Mouse (Mus musculus) intestine, postnatal 0 days (tissue): ENCODE results near the gene Itga1. TPM values are rescaled to one million over a fixed set of nuclear protein-coding genes. Genes with fewer than 3 reads are reported as not detected.

ENCODE experiments used
- ATAC-seq: fragments of 200-750 bp; cut with Nextera tagmentation; 2 replicates; pipeline ENCODE4 v1.8.0; 2017; ENCODE audit warnings: mild to moderate bottlenecking, moderate TSS enrichment, moderate library complexity
- H3K27ac ChIP-seq: fragments of 300-500 bp; sonication (generic); 2 replicates; pipeline ENCODE4 v1.5.1; 2014; ENCODE audit warnings: mild to moderate bottlenecking, low read depth, low read length, moderate library complexity
- H3K27me3 ChIP-seq: fragments of 300-500 bp; sonication (generic); replicated peaks from 2 replicates; pipeline ENCODE4 v1.6.1; 2014; ENCODE audit warnings: low read length, mixed read lengths; ENCODE audit not compliant: control insufficient read depth, insufficient read depth
- H3K36me3 ChIP-seq: fragments of 300-500 bp; sonication (generic); 2 replicates; pipeline ENCODE4 v1.6.1; 2014; ENCODE audit warnings: mild to moderate bottlenecking, moderate library complexity; ENCODE audit not compliant: control insufficient read depth, insufficient read depth
- H3K4me1 ChIP-seq: fragments of 300-500 bp; sonication (generic); replicated peaks from 2 replicates; pipeline ENCODE4 v1.6.1; 2014; ENCODE audit warnings: antibody characterized with exemption, low read length, mixed read lengths; ENCODE audit not compliant: control insufficient read depth, insufficient read depth
- H3K4me2 ChIP-seq: fragments of 300-500 bp; sonication (generic); replicated peaks from 2 replicates; pipeline ENCODE4 v1.6.1; 2014; ENCODE audit warnings: low read depth, mild to moderate bottlenecking, moderate library complexity
- H3K4me3 ChIP-seq: fragments of 300-500 bp; sonication (generic); 2 replicates; pipeline ENCODE4 v1.5.1; 2014; ENCODE audit warnings: low read depth, low read length
- H3K9ac ChIP-seq: fragments of 300-500 bp; sonication (generic); 2 replicates; pipeline ENCODE4 v1.6.1; 2014; ENCODE audit warnings: mild to moderate bottlenecking, low read depth, low read length
- H3K9me3 ChIP-seq: fragments of 300-500 bp; sonication (generic); 2 replicates; pipeline ENCODE4 v1.6.1; 2016; ENCODE audit warnings: mixed run types; ENCODE audit not compliant: control insufficient read depth
- CTCF ChIP-seq: sonication (generic); IDR thresholded peaks from 2 replicates; pipeline ENCODE4 v1.5.1; 2016; ENCODE audit warnings: low read depth, mild to moderate bottlenecking, control low read depth, antibody characterized with exemption, moderate library complexity
- WGBS: fragments of 180-500 bp; shearing (Covaris S2); extraction: QIAGEN DNeasy Blood & Tissue Kit; methylation state at CpG from one replicate; pipeline ENCODE4 v1.1.7; 2014; 5-methylcytosine and 5-hydroxymethylcytosine counted together
- polyA plus RNA-seq: library from polyadenylated mRNA; unstranded; fragments of >200 nt; fragmentation: Nextera tagmentation; extraction: Ambion mirVana; gene quantifications from 2 replicates; pipeline ENCODE4 v1.2.1, GENCODE M21; 2015

The Itga1 gene
- polyA plus RNA-seq, 1 experiment from 2014 or later, result 12.8 TPM

GRCm38 (mm10) chr13:115136761-115137160 is 35.0 kb upstream of the Itga1 start:
- no peak for TF ChIP-seq CTCF
- Histone ChIP-seq H3K9ac (no peak overlapping the region), H3K4me3 (no peak overlapping the region), H3K4me2 (no peak overlapping the region), H3K27ac (no peak overlapping the region), H3K27me3 (no peaks in the 10 kb centered on the region), H3K36me3 (no peaks in the 10 kb centered on the region), H3K4me1 (no peaks in the 10 kb centered on the region), H3K9me3 (no peaks in the 10 kb centered on the region)
- 67% methylated on average over 3 of the region's 3 CpGs for WGBS
- no peak for ATAC-seq

GRCm38 (mm10) chr13:115132435-115132834 is 30.7 kb upstream of the Itga1 start:
- H3K4me3 ChIP-seq, result no peak overlapping the region
- no peak for ATAC-seq
- H3K4me2 ChIP-seq, result no peak overlapping the region
- no peaks in the 10 kb centered on the region for H3K27me3 ChIP-seq
- H3K36me3 ChIP-seq, result no peaks in the 10 kb centered on the region
- H3K27ac ChIP-seq, result no peak overlapping the region
- H3K4me1 ChIP-seq, result no peaks in the 10 kb centered on the region
- TF ChIP-seq CTCF, result no peak
- H3K9ac ChIP-seq, result no peak overlapping the region
- 22% methylated on average over 5 of the region's 5 CpGs for WGBS
- no peaks in the 10 kb centered on the region for H3K9me3 ChIP-seq

- Histone ChIP-seq H3K9ac (no peak overlapping the region), H3K4me2 (no peak overlapping the region), H3K4me1 (no peaks in the 10 kb centered on the region), H3K27me3 (no peaks in the 10 kb centered on the region), H3K36me3 (no peaks in the 10 kb centered on the region), H3K9me3 (no peaks in the 10 kb centered on the region), H3K27ac (no peak overlapping the region), H3K4me3 (no peak overlapping the region)
- ATAC-seq, result no peak
- no peak for TF ChIP-seq CTCF
- 55% methylated on average over 3 of the region's 3 CpGs for WGBS
These were observed 29.6 kb upstream of the Itga1 start for GRCm38 (mm10) chr13:115131381-115131780.

DNA sequence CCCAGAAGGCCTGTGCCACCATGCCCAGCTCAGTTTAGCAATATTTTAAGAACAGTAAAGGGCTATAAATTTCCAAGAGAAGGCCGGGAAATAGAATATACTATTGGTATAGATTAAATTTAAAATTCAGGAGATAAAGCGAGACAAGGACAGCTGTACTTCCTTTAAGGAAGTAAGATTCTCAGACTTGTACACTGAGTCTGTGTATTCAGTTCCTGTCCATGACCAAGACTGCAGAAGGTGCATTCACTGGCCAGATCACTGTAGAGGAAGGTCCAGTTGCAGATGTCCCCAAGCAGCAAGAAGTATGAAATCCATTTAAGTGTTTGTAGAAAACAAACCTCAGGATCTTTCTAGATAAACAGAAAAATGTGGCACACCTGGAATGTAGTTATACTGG is 28.3 kb upstream of the Itga1 start:
- H3K36me3 ChIP-seq, result no peaks in the 10 kb centered on the region
- no peak overlapping the region for H3K4me2 ChIP-seq
- H3K27me3 ChIP-seq, result no peaks in the 10 kb centered on the region
- no peak for TF ChIP-seq CTCF
- no peak overlapping the region for H3K4me3 ChIP-seq
- no peaks in the 10 kb centered on the region for H3K9me3 ChIP-seq
- ATAC-seq, result no peak
- H3K27ac ChIP-seq, result no peak overlapping the region
- H3K9ac ChIP-seq, result no peak overlapping the region
- 71% methylated on average over 2 of the region's 2 CpGs for WGBS
- H3K4me1 ChIP-seq, result no peaks in the 10 kb centered on the region

GRCm38 (mm10) chr13:115127826-115128225 is 26.1 kb upstream of the Itga1 start:
- no peak for ATAC-seq
- WGBS, result 92% methylated on average over 1 of the region's 1 CpGs
- Histone ChIP-seq H3K27ac (no peak overlapping the region), H3K4me2 (no peak overlapping the region), H3K9ac (no peak overlapping the region), H3K9me3 (no peaks in the 10 kb centered on the region), H3K4me1 (no peaks in the 10 kb centered on the region), H3K27me3 (no peaks in the 10 kb centered on the region), H3K4me3 (no peak overlapping the region), H3K36me3 (no peaks in the 10 kb centered on the region)
- no peak for TF ChIP-seq CTCF

DNA sequence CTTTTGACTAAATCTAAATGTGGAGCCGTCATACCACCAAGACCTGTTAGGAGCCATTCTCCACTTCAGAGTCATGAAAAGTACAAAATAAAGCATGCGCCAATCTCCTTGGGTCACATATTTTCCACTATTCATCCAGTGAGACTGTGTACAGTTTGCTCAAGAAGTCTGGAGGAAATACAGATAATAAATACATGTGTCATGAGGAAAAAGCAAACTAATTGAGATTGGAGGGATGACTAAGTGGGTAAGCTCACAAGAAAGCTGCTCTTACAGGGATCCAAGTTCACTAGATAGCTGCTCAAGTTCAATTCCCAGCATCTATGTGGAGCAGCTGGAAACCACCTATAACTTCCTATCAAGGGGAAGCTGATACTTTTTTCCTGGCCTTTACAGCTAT is 24.8 kb upstream of the Itga1 start:
- WGBS, result 97% methylated on average over 2 of the region's 2 CpGs
- Histone ChIP-seq H3K4me1 (no peaks in the 10 kb centered on the region), H3K9ac (no peak overlapping the region), H3K36me3 (no peaks in the 10 kb centered on the region), H3K9me3 (no peaks in the 10 kb centered on the region), H3K4me3 (no peak overlapping the region), H3K27me3 (no peaks in the 10 kb centered on the region), H3K27ac (no peak overlapping the region), H3K4me2 (no peak overlapping the region)
- TF ChIP-seq CTCF, result no peak
- no peak for ATAC-seq

DNA sequence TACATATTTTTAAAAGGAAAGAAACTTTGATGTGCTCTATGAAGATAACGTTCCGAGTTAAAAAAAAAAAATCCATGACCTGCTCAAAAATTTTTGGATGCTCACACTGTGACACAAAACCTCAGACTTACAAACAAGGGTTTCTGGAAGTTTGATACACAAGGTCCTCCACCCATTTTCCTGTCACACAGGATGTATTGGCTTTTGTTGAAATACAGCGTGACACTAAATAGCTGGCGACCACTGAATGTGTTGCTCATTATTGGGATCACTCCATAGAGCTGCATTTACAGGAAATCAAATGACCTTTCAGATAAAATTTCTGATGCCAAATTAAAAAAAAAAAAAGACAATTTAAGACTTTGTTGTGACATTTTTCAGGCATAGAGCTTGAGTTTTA is 23.4 kb upstream of the Itga1 start:
- 81% methylated on average over 4 of the region's 4 CpGs for WGBS
- no peak for TF ChIP-seq CTCF
- Histone ChIP-seq H3K27me3 (no peaks in the 10 kb centered on the region), H3K9ac (no peak overlapping the region), H3K4me1 (no peaks in the 10 kb centered on the region), H3K4me2 (no peak overlapping the region), H3K36me3 (no peaks in the 10 kb centered on the region), H3K27ac (no peak overlapping the region), H3K9me3 (no peaks in the 10 kb centered on the region), H3K4me3 (no peak overlapping the region)
- ATAC-seq, result no peak
